Mouse (Mus musculus) activated CD4-positive, CD25-positive, alpha-beta regulatory T cell (primary cell): ENCODE measurements around the gene Sycp3. TPM values are rescaled to one million over a fixed set of nuclear protein-coding genes. Genes with fewer than 3 reads are reported as not detected.

ENCODE experiments used
- polyA plus RNA-seq, 2 experiments: library from polyadenylated mRNA; unstranded; fragments of 100-300 nt; shearing (Covaris generic); gene quantifications; one replicate each; pipeline ENCODE4 v1.2.1; 2017

The Sycp3 gene
- not detected for polyA plus RNA-seq

GRCm38 (mm10) chr10:88459502-88459992 lies at the start of gene Sycp3:
Sycp3 (plus strand) TSS chr10:88459569.

GRCm38 (mm10) chr10:88503421-88504314 lies 44.3 kb downstream of the Sycp3 start, which contains the start of gene Chpt1:
Chpt1 (minus strand) TSS chr10:88504073.

Other genes starting within 250 kb of the Sycp3 start
- 1 to 10 TPM in 1 of 2 experiments, under 1 TPM in 1; 0.43 to 1.1 TPM for gene Dram1, start 80.5 kb upstream of the Sycp3 start, polyA plus RNA-seq
- 10 to 100 TPM; 10.9 to 16.3 TPM for gene Gnptab, start 80.4 kb upstream of the Sycp3 start, polyA plus RNA-seq
- gene Chpt1, start 44.5 kb downstream of the Sycp3 start, polyA plus RNA-seq, result 10 to 100 TPM in 1 of 2 experiments, 1 to 10 TPM in 1; 4.7 to 13.8 TPM
- gene Mybpc1, start 145.6 kb downstream of the Sycp3 start, polyA plus RNA-seq, result under 1 TPM in 1 of 2 experiments, not detected in 1; 0.29 TPM
- gene Spic, start 225.4 kb downstream of the Sycp3 start, polyA plus RNA-seq, result 1 to 10 TPM; 2.6 to 5.5 TPM